Mouse (Mus musculus) large intestine, adult 2 months (tissue): ENCODE measurements around the gene Trim12c. TPM values are rescaled to one million over a fixed set of nuclear protein-coding genes. Genes with fewer than 3 reads are reported as not detected.
A peak's percentile ranks its signal among the peaks of the same experiment; 100 is the strongest.
"Not testable (repeated sequence)": the region's sequence is repeated elsewhere in the genome, so short reads cannot be mapped to it uniquely, and the experiment has no call there.

Experiments
- DNase-seq: peaks from one replicate; pipeline ENCODE4 v3.0.0-alpha.2; 2012; ENCODE audit warnings: low read depth, low spot score
- WGBS: fragments of 180-500 bp; shearing (Covaris S2); methylation state at CpG from one replicate; pipeline ENCODE4 v1.1.7; 2018; 5-methylcytosine and 5-hydroxymethylcytosine counted together
- polyA plus RNA-seq: library from polyadenylated mRNA; depleted of rRNA; stranded (reverse); fragments of >200 nt; gene quantifications from 2 replicates; pipeline ENCODE4 v1.2.3, GENCODE M21; 2012; rRNA removed

The Trim12c gene
- polyA plus RNA-seq: 4.2 and 5.8 TPM in 2 replicates

DNA sequence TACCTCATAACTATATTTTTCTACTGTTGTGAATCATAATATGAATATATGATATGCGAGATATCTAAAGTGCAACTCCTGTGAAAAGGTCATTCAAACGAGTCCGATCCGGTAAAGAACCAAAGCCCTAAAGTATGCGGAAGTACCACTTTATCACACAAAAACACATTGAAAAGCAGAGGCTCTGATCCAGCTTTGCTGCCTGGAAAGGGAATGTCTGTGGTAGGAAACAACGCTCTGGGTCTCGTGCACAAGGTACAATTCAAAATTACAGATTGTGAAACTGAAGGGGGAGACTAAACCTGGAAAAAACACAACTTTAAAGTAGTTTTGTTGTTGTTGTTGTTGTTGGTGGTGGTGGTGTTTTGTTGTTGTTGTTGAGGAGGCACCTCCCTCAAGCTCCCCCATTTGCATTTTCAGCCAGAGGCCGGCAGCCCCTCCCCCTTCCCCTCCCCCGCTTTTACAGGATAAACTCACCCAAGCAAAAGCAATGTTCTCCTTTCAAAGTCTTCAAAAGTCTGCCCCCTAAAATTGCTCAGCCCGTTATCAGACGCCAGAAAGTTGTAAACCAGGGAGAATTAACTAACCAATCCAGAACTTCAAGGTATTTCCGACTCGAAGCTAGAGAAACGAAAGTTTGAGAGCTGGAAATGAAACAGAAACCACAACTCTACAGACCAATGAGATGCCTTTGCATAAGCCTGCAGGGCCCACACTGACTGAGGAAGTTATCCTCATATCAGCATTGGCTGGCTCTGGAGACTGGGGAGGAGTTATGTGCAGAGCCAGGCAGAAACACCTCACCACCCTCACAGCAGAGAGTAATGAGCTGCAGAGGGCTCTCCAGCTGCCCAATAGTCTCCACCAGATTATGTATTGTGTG lies at the start of gene Trim12c:
TSS of gene Trim12c (minus strand) at position 646 of the 883 bp plus-strand sequence.
- 1% methylated on average over 14 of the region's 14 CpGs for WGBS
- DNase-seq: peak; percentile 78

DNA sequence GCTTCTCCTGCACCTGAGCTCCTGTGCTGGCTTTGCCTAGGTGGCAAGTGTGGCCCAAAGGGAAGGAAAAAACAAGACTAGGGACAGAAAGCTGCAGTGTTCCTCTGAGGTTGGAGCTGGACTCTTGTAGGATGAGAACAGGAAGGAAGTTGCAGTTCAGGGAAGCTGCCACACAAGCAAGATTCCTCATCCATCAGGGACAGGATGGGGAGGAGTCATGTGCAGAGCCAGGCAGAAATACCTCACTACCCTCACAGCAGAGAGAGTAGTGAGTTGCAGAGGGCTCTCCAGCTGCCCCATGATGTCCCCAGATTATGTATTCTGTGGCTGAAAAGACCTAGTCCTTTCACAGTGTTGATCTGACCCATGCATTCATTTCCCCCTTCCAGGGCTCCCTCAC lies 48.0 kb upstream of the Trim12c start:
- DNase-seq: no peak

DNA sequence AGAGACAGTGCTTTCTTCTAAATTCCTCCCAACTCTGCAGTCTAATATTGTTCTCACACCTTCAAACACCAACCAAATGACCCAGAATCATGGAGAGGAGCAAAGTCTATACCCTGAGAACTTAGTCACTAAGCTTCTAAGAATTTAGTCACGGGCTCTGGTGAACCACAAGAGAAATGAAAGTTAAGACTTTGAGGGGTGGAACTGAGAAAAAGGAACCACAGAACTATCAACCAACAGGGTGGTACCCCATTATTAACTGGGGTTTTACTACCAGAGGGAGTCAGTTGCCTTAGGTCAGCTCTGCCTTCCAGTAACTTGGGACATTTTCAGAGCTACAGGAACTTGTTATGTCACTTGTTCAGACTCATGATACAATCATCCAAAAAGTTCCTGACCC lies 47.5 kb upstream of the Trim12c start, which contains the start of gene Trim30c:
TSS of gene Trim30c (minus strand) at position 140 of the 400 bp plus-strand sequence.
- 60% methylated on average over 1 of the region's 1 CpGs for WGBS
- no peak for DNase-seq

DNA sequence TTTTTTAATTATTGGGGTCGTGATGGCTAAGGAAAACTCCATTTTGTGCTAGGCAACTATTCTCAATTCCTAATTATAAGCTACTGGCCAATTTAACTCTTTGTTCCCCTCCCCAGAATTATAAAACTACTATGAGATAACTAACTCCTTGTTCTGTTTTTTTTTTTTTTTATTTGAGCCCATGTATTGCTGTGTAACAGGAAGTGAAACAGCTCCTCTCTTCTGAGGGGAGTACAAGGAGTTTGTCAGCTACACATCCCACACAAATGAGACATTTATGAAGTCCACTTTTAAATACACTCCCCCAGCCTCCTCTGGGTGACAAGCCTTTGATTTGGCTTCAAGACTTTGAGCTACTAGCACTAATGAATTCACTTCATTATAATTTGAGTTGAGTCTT lies 45.3 kb upstream of the Trim12c start:
- DNase-seq: no peak
- WGBS: 67% methylated on average over 1 of the region's 1 CpGs

DNA sequence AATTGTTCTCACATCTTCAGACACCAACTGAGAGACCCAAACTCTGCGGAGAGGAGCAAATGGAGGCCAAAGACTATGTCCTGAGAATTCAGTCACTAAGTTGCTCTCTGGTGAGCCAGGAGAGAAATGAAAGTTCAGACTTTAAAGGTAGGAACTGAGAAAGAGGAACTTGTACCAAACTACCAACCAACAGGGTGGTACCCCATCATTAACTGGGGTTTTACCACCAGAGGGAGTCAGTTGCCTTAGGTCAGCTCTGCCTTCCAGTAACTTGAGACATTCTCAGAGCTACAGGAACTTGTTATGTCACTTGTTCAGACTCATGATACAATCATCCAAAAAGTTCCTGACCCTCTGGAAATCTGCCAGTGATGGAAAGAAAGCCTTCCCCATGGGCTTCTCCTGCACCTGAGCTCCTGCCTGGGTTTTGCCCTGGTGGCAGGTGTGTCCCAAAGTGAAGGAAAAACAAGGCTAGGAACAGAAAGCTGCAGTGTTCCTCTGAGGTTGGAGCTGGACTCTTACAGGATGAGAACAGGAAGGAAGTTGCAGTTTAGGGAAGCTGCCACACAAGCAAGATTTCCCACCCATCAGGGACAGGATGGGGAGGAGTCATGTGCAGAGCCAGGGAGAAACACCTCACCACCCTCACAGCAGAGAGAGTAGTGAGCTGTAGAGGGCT lies 16.7 kb upstream of the Trim12c start, which contains the start of gene Trim30b:
TSS of gene Trim30b (minus strand) at position 149 of the 679 bp plus-strand sequence.
- WGBS: 61% methylated on average over 1 of the region's 1 CpGs
- DNase-seq: no peak

DNA sequence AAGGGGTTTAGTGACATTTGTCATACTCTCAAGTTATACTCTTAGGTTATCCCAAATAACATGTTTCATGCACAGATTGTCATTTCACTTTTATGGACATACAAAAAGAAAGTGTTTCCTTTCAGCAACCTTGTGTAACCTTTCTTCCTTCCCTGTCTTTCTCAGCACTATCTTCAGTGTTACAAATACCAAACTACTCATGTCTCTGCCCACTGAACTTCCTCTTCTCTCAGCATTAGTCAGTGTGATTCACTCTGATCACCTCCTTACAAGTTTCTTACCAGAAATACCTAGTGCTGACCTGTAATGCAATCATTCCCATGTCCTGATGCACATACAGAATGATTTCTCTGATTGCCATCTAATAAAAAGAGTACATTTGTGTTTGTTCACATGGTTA lies 13.2 kb upstream of the Trim12c start:
- DNase-seq: no peak

DNA sequence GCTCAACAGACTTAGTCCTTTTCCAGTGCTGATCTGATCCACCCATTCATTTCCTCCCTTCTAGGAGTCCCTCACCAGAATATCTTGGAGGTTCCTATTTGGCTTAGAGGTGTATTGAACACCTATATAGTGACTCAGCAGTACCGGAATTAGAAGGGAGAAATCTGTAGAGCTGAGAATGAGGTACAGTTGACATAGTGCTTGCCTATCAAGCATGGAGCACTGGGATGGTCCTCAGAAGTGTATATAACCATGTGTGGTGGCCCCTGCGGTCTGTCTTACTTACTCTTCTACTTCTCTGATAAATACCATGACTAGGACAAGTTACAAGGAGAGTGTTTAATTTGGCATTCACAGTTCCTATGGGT lies 422 bp upstream of the Trim12c start:
- WGBS: 67% methylated on average over 2 of the region's 2 CpGs
- no peak for DNase-seq

DNA sequence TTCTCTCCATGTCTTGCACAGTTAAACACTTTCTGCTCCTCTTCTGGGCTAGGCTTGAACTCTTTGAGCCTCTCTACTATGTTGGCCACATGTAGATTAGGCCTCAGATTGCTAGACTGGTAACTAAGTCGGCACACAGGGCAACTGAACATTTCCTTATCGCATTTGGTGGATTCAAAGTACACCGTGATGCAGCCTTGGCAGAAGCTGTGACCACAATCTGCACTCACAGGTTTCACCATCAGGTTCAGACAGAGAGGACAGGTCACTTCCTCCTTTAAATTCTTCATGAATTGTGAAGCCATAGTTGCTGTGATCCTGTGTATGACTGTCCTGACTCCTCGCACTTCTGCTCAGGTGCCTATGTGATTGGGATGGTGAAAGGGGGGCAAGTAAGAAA lies 5.1 kb downstream of the Trim12c start:
- WGBS: 79% methylated on average over 4 of the region's 4 CpGs
- DNase-seq: not testable (repeated sequence)

DNA sequence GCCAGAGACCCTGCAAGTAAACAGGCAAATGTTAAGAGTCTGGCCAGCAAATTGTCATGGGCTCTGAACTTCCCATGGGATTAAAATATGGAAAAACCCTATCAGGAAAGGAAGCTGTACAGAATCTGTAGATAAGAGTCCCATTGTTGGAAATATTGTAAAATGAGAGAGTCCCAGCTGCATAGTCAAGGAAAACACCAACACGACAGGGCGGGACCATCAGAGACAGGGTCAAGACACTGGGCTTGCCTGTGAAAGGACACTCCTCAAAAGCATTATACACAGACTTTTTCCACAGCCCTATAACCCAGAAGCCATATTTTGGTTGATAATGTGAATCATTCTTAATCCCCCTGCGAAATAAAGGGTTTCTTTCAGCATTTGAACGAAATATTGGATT lies 12.4 kb downstream of the Trim12c start:
- not testable (repeated sequence) for DNase-seq
- WGBS: 87% methylated on average over 4 of the region's 4 CpGs

DNA sequence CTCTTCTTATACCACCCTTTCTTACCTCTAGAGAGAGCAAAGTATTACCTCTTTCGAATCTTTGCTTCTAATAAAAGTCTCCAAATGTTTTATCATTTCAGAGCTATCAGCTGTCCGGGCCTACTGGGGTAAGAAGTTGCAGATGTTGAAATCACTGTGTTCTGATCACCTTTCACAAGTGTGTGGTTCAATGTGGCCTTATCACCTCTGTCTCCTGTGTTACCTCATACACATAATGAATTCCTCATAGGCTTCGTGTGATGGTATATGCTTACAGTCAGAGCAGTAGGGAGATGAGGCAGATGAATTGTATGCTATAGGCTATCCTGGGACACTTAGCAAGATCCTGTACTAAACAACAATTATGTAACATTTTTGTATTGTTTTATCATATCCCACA lies 17.6 kb downstream of the Trim12c start:
- WGBS: 77% methylated on average over 3 of the region's 3 CpGs
- DNase-seq: not testable (repeated sequence)

DNA sequence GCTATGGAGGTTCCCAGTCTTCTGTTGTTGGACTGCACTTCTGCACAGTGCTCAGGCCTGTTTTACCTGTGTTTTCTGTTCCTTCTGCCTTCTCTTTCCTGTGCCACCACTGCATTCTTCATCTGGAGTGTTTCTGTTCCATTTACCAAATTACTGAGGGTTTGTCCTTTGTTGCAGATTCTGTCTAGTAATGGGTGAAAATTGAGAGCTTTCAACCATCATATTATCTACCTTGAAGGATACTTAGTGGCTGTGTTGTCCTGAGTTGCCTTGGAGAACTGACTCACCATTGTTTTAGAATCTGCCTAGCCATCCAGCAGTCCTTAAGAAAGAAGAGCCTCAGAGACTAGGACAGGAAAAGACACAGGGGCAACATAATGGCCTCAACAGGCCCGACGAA lies 24.0 kb downstream of the Trim12c start, which contains the start of gene Trim34b:
TSS of gene Trim34b (plus strand) at position 301 of the 400 bp plus-strand sequence.
- WGBS: 97% methylated on average over 2 of the region's 2 CpGs
- not testable (repeated sequence) for DNase-seq

DNA sequence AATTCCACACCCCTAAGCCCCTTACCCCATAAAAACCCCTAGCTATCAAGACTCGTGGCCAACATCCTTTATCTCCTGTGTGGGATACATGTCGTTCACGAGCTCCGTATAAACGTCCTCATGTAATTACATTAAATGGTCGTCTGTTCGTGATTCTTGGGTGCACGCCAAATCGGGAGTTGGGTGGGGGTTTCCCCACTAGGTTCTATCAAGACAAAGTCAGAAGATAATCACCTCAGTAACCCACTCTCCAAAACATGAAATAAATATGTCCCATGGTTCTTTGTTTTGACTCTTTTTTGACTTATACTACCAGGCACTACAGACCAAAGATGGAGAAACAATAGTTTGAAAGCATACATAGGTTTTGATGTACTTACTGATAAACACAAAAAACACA lies 31.1 kb downstream of the Trim12c start:
- WGBS: 56% methylated on average over 9 of the region's 9 CpGs
- no peak for DNase-seq

DNA sequence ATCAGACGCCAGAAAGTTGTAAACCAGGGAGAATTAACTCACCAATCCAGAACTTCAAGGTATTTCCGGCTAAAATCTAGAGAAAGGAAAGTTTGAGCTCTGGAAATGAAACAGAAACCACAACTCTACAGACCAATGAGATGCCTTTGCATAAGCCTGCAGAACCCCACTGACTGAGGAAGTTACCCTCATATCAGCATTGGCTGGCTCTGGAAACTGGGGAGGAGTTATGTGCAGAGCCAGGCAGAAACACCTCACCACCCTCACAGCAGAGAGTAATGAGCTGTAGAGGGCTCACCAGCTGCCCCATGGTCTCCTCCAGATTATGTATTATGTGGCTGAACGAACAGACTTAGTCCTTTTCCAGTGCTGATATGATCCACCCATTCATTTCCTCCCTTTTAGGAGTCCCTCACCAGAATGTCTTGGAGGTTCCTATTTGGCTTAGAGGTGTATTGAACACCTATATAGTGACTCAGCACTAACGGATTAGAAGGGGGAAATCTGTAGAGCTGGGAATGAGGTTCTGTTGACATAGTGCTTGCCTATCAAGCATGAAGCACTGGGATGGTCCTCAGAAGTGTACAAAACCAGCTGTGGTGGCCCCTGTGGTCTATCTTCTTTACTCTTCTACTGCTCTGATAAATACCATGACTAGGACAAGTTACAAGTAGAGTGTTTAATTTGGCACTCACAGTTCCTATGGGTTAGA lies 37.6 kb downstream of the Trim12c start, which contains the start of gene Trim12a:
TSS of gene Trim12a (minus strand) at position 98 of the 712 bp plus-strand sequence.
- 8% methylated on average over 4 of the region's 4 CpGs for WGBS

DNA sequence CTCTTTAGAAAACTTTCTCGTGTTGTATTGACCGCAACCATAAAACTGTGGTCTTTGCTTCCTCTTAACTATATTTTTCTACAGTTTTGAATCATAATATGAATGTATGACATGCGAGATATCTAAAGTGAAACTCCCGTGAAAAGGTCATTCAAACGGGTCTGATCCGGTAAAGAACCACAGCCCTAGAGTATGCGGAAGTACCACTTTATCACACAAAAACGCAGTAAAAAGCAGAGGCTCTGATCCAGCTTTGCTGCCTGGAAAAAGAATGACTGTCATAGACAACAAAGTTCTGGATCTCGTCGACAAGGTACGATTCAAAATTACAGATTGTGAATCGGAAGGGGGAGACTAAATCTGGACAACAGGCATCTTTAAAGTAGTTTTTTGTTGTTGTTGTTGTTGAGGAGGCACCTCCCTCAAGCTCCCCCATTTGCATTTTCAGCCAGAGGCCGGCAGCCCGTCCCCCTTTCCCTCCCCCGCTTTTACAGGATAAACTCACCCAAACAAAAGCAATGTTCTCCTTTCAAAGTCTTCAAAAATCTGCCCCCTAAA lies 38.3 kb downstream of the Trim12c start:
- WGBS: 3% methylated on average over 15 of the region's 15 CpGs
- peak; percentile 48 for DNase-seq

More for the DNA sequence above, 37.6 kb downstream of the Trim12c start, which contains the start of gene Trim12a:
- not testable (repeated sequence) for DNase-seq

DNA sequence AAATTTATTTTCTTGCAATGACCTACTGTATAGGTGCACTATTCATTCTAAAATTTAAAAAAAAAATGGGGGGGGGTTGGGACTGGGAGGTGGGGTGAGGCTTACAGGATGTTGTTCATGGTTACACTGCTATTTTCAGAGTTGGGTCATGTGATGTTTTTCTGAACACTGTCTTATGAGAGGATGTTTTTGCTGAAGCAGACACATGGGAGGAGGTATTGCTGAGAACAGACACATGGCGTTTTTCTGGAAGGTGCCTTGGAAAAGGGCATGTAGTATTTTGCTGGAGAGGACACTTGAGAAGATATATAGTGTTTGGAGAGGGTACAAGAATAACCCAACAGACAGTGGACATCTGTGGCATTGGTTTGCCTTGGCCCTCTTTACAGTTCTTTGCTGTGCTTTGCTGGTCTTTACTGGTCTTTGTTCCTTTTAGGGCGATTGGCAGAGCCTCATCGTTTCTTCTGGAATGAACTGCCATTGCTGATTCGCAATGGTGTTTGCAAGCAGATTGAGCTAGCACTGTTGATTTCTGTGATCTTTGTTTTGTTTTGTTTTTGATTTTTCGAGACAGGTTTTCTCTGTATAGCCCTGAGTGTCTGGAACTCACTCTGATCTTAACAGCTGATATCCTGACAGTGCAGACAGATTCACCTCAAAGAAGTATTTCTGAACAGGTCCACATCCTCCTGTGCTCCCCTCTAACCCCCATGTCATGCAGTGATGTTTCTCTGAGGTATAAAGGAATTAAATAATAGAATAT lies 61.3 kb downstream of the Trim12c start:
- no peak for DNase-seq
- 76% methylated on average over 5 of the region's 5 CpGs for WGBS

DNA sequence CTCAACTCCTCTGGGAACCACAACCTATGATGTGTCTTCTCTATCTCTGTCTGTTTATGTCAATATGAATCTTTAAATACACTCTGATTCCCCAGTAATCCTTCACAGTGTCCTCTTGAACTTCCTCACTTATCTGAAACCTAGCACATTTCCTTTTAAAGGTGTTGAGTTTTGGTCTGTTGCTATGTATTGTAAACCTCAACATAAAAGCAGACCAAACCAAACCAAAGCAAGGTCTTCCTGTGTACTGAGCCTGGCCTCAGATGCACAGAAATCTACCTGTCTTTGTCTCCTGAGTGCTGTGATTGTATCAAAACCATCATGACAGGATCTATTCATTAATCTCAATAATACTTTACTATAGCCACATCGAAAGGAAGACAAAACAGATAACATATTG lies 62.5 kb downstream of the Trim12c start:
- DNase-seq: no peak
- 89% methylated on average over 1 of the region's 1 CpGs for WGBS
